Mouse (Mus musculus): ENCODE data around the gene BC024978. TPM values are rescaled to one million over a fixed set of nuclear protein-coding genes. Genes with fewer than 3 reads are reported as not detected.

Gene BC024978
- total RNA-seq, 2 experiments from 2014 or later = 19.7 to 22.7 TPM

- no peak for DNase-seq (ENCODE audit: low spot score in 2 of 2)
These were observed 62.2 kb downstream of the BC024978 start for GRCm38 (mm10) chr7:27257852-27258204.

- peak; percentile 88 to 92 for DNase-seq (ENCODE audit: low spot score in 2 of 2)
These were observed 62.8 kb downstream of the BC024978 start, which contains the start of gene Numbl for GRCm38 (mm10) chr7:27258205-27258899. TSS of gene Numbl (plus strand) at chr7:27258433.

- DNase-seq (ENCODE audit: low spot score in 2 of 2) = no peak
These were observed 63.7 kb downstream of the BC024978 start for GRCm38 (mm10) chr7:27259271-27259721.

- DNase-seq (ENCODE audit: low spot score in 2 of 2) = peak in 1 of 2 experiments; percentile 32
These were observed 64.2 kb downstream of the BC024978 start for GRCm38 (mm10) chr7:27259771-27260170.

Small RNAs within 50 kb of the gene (microRNA-seq; reads per million reads assigned to microRNA genes)
- gene Mir1191 = 0 reads per million in 2 experiments
- gene Mir3101 = 0 to 0.25 reads per million in 2 experiments

Other genes starting within 250 kb of the BC024978 start
- gene Cyp2a12, start 166.7 kb upstream of the BC024978 start, total RNA-seq (2021) = not detected
- not detected for gene Cyp2f2, start 75.9 kb upstream of the BC024978 start, total RNA-seq (2021)
- gene Cyp2t4, start 42.1 kb upstream of the BC024978 start, total RNA-seq (2021) = not detected
- 100 to 1,000 TPM; 101 to 115 TPM for gene Egln2, start 29.0 kb upstream of the BC024978 start, total RNA-seq (2021)
- 10 to 100 TPM; 93.0 to 99.8 TPM for gene Rab4b, start 16.9 kb upstream of the BC024978 start, total RNA-seq (2021)
- gene Gm21983, start 14.7 kb upstream of the BC024978 start, total RNA-seq (2021) = not detected
- 1 to 10 TPM in 1 of 2 experiments, under 1 TPM in 1; 0.70 to 1.4 TPM for gene Mia, start 14.6 kb upstream of the BC024978 start, total RNA-seq (2021)
- gene Snrpa, start 490 bp downstream of the BC024978 start, total RNA-seq (2021) = 10 to 100 TPM; 75.9 to 85.9 TPM
- 10 to 100 TPM; 11.3 to 11.7 TPM for gene Itpkc, start 32.9 kb downstream of the BC024978 start, total RNA-seq (2021)
- gene Coq8b, start 37.2 kb downstream of the BC024978 start, total RNA-seq (2021) = 10 to 100 TPM; 33.6 to 39.6 TPM
- 100 to 1,000 TPM; 108 to 128 TPM for gene Numbl, start 62.7 kb downstream of the BC024978 start, total RNA-seq (2021)
- 10 to 100 TPM; 42.2 to 46.6 TPM for gene Ltbp4, start 141.9 kb downstream of the BC024978 start, total RNA-seq (2021)
- 10 to 100 TPM; 27.9 to 33.2 TPM for gene Shkbp1, start 160.2 kb downstream of the BC024978 start, total RNA-seq (2021)
- not detected for gene Gm20479, start 161.6 kb downstream of the BC024978 start, total RNA-seq (2021)